Mouse (Mus musculus) fat pad, adult 2 months (tissue): ENCODE data around the gene Gm15056.

ENCODE experiments used
- DNase-seq: peaks from one replicate; pipeline ENCODE4 v3.0.0-alpha.2; 2011; ENCODE audit warnings: low read depth, low spot score; ENCODE audit errors: extremely low read depth

Gm15056 gene

GRCm38 (mm10) chr8:20902527-20902926, at the start of gene Gm15056:
Gene Gm15056 (minus strand): TSS chr8:20902627.
- no peak for DNase-seq

- DNase-seq, result no peak
Observed at GRCm38 (mm10) chr8:20944610-20945009, 42.2 kb upstream of the Gm15056 start, which contains the start of gene AY761185. Gene AY761185 (minus strand): TSS chr8:20944710.

DNA sequence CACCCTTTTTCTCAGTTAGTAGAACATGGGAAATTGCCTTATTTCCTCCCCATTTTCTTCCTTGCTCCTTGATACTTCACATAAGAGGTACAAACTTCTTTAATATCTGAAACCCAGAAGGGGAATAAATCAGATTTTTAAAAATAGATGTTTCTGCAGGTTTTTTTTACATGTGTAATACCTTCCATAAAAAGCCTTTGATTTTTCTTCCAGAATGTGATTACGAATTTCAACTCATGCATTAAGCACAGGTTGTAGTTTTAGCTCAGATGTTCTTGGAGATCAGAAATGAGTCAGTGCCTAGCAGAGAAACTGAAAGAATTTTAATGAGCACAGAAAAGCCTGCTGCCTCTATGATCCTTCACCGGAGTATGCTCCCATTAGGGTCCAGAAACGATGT, 19.5 kb upstream of the Gm15056 start, which contains the start of gene Gm6040:
Gene Gm6040 (minus strand): TSS at position 101 of the 400 bp plus-strand sequence.
- no peak for DNase-seq

DNA sequence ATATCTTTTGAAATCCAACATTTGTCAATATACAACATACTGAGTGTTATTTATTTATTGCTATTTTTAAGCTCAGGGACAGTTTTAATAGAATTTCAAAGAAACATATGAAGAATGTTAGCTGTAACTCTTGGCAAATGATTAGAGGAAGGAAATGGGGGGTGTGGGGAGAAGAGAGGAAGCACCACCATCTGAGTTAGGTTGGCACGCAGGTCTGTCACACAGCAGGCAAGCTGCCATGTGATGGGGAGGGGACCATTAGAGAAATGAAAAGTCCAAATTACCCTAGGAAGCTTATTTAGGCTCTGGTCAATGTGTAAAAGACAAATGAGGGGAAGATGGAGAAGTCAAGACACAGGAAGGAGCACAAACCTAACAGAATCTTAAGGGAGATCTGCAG, 9.9 kb upstream of the Gm15056 start:
- no peak for DNase-seq

GRCm38 (mm10) chr8:20908256-20908655, 5.8 kb upstream of the Gm15056 start:
- DNase-seq, result no peak

DNA sequence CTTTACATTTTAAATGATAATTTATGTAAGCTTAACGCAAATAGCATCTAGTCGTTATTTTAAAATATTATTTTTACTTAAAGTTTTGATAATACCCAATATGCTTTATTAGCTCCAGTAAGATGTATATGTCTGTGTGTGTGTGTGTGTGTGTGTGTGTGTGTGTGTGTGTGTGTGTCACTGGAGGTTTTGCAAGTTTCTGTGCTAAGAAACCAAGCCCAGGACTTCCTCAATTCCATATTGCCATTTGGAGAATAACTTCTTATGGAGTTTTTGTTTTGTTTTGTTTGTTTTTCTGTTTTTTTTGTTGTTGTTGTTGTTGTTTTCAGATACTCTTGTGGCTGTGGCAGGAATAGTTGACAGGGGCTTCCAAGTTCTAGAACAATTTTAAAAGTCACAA, 4.7 kb upstream of the Gm15056 start:
- no peak for DNase-seq

GRCm38 (mm10) chr8:20892369-20892768, 10.1 kb downstream of the Gm15056 start, which contains the start of gene Defb33:
Gene Defb33 (plus strand): TSS chr8:20892669.
- DNase-seq, result no peak

DNA sequence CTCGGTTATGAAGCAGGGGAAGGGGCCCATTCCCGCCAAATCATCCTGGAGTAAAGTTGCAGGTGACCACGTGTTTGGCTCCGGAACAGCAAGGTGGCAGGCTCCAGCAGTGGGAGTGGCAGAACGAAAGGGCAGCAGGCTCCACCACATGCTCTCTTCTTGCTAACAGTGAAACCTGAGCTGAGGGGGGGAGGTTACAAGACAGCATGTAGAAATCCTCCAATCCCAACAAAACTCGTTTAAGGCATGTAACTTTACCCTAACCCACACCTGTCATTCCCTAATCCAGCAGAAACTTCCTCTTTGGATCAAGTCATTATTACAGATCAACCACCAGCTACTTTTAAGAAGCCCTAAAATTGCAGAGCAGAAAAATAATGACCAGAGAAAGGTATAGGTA, 27.8 kb downstream of the Gm15056 start:
- DNase-seq, result no peak
